15 mouse cellular contexts compared by ENCODE assay signal in the genomic region with DNA sequence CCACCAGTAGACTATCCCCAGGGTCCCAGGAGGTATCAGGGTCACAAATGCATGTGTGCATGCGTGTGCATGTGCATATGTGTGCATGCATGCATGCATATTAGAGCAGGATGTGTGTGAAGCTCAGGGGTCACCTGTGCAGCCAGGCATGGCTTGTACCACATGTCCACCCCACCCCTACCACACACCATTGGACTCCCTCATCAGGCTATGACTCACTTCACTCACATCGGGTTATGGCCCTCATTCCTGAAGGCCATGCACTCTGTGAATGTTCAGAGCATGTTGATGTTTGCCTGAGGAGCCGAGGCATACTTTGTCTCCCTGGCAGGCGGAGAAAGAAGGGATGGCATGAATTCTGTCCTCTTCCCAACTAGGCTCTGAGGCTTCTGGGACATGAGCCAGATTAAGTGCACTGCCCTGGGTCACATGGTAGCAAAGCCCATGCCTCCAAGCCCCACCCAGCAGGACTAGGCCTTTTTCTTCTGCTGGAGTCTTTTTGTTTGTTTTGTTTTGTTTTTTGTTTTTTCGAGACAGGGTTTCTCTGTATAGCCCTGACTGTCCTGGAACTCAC. TPM values are rescaled to one million over a fixed set of nuclear protein-coding genes. Genes with fewer than 3 reads are reported as not detected.
DNase-seq lines count a peak whose midpoint lies in the region; ATAC-seq and TF ChIP-seq lines count a peak whose summit lies in the region.
"Had no signal": no experiment of that assay in that cellular context is flagged by ENCODE, and none has a peak within 500 bp of the region (broad histone marks: within the 10 kb centered on the region; RNA-seq: fewer than 3 reads in every experiment).

No protein-coding gene starts in this region.

- no peak overlapping the region for H3K9ac ChIP-seq in liver, adult 2 months (ENCODE audit: low read depth, low read length)
- no peak overlapping the region for H3K9ac ChIP-seq in liver, embryonic 11.5 days (ENCODE audit: low read depth, low read length)
- no peak overlapping the region for H3K9ac ChIP-seq in midbrain, embryonic 13.5 days (replicated peaks)
- H3K9ac ChIP-seq: hindbrain, embryonic 14.5 days; midbrain, embryonic 15.5 days had no signal

- no peaks in the 10 kb centered on the region for H3K79me2 ChIP-seq in liver, adult 2 months (ENCODE audit: control insufficient read depth, insufficient read depth, low read length)

- ATAC-seq in liver, embryonic 11.5 days (replicated peaks; ENCODE audit: low FRiP score): no peak
- 0 out of 2 replicates have a peak, but pooled peaks have one; percentile 22 for ATAC-seq in erythroblast, adult 5-6 weeks (replicated peaks; ENCODE audit: low FRiP score, poor library complexity, severe bottlenecking)
- ATAC-seq in midbrain, embryonic 13.5 days: no peak
- ATAC-seq: midbrain, embryonic 15.5 days had no signal

- no peaks in the 10 kb centered on the region for H3K36me3 ChIP-seq in liver, adult 2 months (ENCODE audit: control insufficient read depth, insufficient read depth, low read length)
- H3K36me3 ChIP-seq in liver, embryonic 11.5 days (ENCODE audit: control insufficient read depth, insufficient read depth, low read length): no peaks in the 10 kb centered on the region
- peaks cover 9% of the 10 kb centered on the region for H3K36me3 ChIP-seq in midbrain, embryonic 13.5 days
- H3K36me3 ChIP-seq: heart, embryonic 10.5 days; midbrain, embryonic 15.5 days had no signal

- H3K27ac ChIP-seq in liver, adult 2 months (replicated peaks; ENCODE audit: insufficient read depth, low read depth, low read length): no peak overlapping the region
- no peak overlapping the region for H3K27ac ChIP-seq in liver, embryonic 11.5 days (ENCODE audit: low read depth, low read length)
- H3K27ac ChIP-seq in midbrain, embryonic 13.5 days: no peak overlapping the region
- H3K27ac ChIP-seq: gastrocnemius, adult 2 months; heart, embryonic 10.5 days; hindbrain, embryonic 14.5 days; midbrain, embryonic 15.5 days had no signal

- H3K4me2 ChIP-seq in liver, embryonic 11.5 days: no peak overlapping the region
- H3K4me2 ChIP-seq in midbrain, embryonic 13.5 days (replicated peaks): no peak overlapping the region
- H3K4me2 ChIP-seq: hindbrain, embryonic 14.5 days; midbrain, embryonic 15.5 days had no signal

- no peak overlapping the region for H3K4me3 ChIP-seq in liver, adult 2 months (ENCODE audit: insufficient read depth, low read depth, low read length)
- H3K4me3 ChIP-seq in liver, embryonic 11.5 days (ENCODE audit: low read depth, low read length): no peak overlapping the region
- H3K4me3 ChIP-seq in midbrain, embryonic 13.5 days (replicated peaks): no peak overlapping the region
- H3K4me3 ChIP-seq: gastrocnemius, adult 2 months; heart, embryonic 10.5 days; midbrain, embryonic 15.5 days had no signal

- WGBS in liver, adult 2 months: 33% methylated on average over 5 of the region's 5 CpGs
- WGBS in liver, embryonic 11.5 days: 75% methylated on average over 5 of the region's 5 CpGs
- WGBS in midbrain, embryonic 13.5 days: 84% methylated on average over 5 of the region's 5 CpGs

- H3K27me3 ChIP-seq in liver, adult 2 months (ENCODE audit: control insufficient read depth, insufficient read depth, low read length): no peaks in the 10 kb centered on the region
- H3K27me3 ChIP-seq in liver, embryonic 11.5 days (replicated peaks; ENCODE audit: control insufficient read depth, insufficient read depth, low read length): no peaks in the 10 kb centered on the region
- H3K27me3 ChIP-seq in midbrain, embryonic 13.5 days: no peaks in the 10 kb centered on the region
- H3K27me3 ChIP-seq: midbrain, embryonic 15.5 days had no signal

- no peak for TF ChIP-seq CTCF in liver, adult 2 months (IDR thresholded peaks at IDR 0.05; ENCODE audit: low read depth, low read length)

- H3K4me1 ChIP-seq in liver, adult 2 months (ENCODE audit: control insufficient read depth, insufficient read depth, low read length): peaks cover 7% of the 10 kb centered on the region; the same call in 1 of the 2 replicates
- H3K4me1 ChIP-seq in liver, embryonic 11.5 days (replicated peaks; ENCODE audit: control insufficient read depth, insufficient read depth, low read length): no peaks in the 10 kb centered on the region
- H3K4me1 ChIP-seq in midbrain, embryonic 13.5 days (replicated peaks): peaks cover 17% of the 10 kb centered on the region; the same call in 1 of the 2 replicates
- H3K4me1 ChIP-seq: heart, embryonic 10.5 days had no signal

- peak; percentile 31 to 59 for DNase-seq in adrenal gland, adult (ENCODE audit: inconsistent age in 2 of 2, low spot score in 1 of 2)
- DNase-seq in adrenal gland, postnatal 4 days (ENCODE audit: low spot score in 2 of 2): no peak
- peak; percentile 91 for DNase-seq in liver, adult 2 months (ENCODE audit: extremely low read depth, low read depth, low spot score)
- no peak for DNase-seq in liver, embryonic 11.5 days (ENCODE audit: low spot score)
- DNase-seq in skeletal muscle tissue, adult 2 months (ENCODE audit: low read depth, low spot score): peak; percentile 13
- DNase-seq in thymus, postnatal 14 days: no peak
- DNase-seq: cerebellum, adult 18-20 months; gastrocnemius, adult 2 months; layer of hippocampus, postnatal 36 days; lung, postnatal 10 days had no signal

- H3K9me3 ChIP-seq in liver, embryonic 11.5 days (ENCODE audit: control insufficient read depth, low read length): no peaks in the 10 kb centered on the region
- H3K9me3 ChIP-seq in midbrain, embryonic 13.5 days: no peaks in the 10 kb centered on the region
- H3K9me3 ChIP-seq: heart, embryonic 10.5 days; midbrain, embryonic 15.5 days had no signal

- TF ChIP-seq POLR2A in liver, adult 2 months (IDR thresholded peaks at IDR 0.05; ENCODE audit: extremely low read depth, insufficient read depth, low read length): no peak

RNA-seq across cellular contexts. Expression of gene Bsn, which starts 17.3 kb away (rescaled TPM):
- total RNA-seq in adrenal gland, postnatal 4 days (2021): 1 to 10 TPM; 3.9 to 4.4 TPM
- total RNA-seq in liver, adult 2 months (2014; rRNA removed): under 0.01 TPM in 2 replicates
- polyA plus RNA-seq in liver, adult 2 months (2012; rRNA removed): under 0.01 TPM in 1 of 2 replicates, not detected in the other
- polyA plus RNA-seq in liver, embryonic 11.5 days (2014; fragmentation: Nextera tagmentation; extraction: Ambion mirVana): 5.2 and 5.7 TPM in 2 replicates
- 0.38 and 1.0 TPM in 2 replicates for total RNA-seq in erythroblast, adult 5-6 weeks (2015; ENCODE audit: low replicate concordance)
- total RNA-seq in erythroblast, adult 5-6 weeks (2017; ENCODE audit: low replicate concordance): 1.3 and 2.0 TPM in 2 replicates
- polyA plus RNA-seq in midbrain, embryonic 13.5 days (2015; fragmentation: Nextera tagmentation; extraction: Ambion mirVana): 7.1 and 8.0 TPM in 2 replicates

Comparison
In these comparisons a context has a peak if more than half of its experiments do, and no peak if none do; other contexts are left out.
1. DNase-seq: peak in adrenal gland, adult (2 of 2), liver, adult 2 months (single experiment) and skeletal muscle tissue, adult 2 months (single experiment); none in adrenal gland, postnatal 4 days (0 of 2), liver, embryonic 11.5 days (single experiment) and thymus, postnatal 14 days (single experiment).